Mouse (Mus musculus) liver, embryonic 11.5 days (tissue): ENCODE measurements around the gene Cfap221. TPM values are rescaled to one million over a fixed set of nuclear protein-coding genes. Genes with fewer than 3 reads are reported as not detected.

Experiments used
- ATAC-seq: fragments of 200-750 bp; cut with Nextera tagmentation; replicated peaks from 2 replicates; pipeline ENCODE4 v1.8.0; 2017; ENCODE audit warnings: moderate number of reproducible peaks, mild to moderate bottlenecking, moderate TSS enrichment, moderate library complexity; ENCODE audit not compliant: low FRiP score
- DNase-seq: peaks from one replicate; pipeline ENCODE4 v3.0.0-alpha.2; 2017; ENCODE audit warnings: low spot score
- H3K27ac ChIP-seq: fragments of 300-500 bp; sonication (generic); 2 replicates; pipeline ENCODE4 v1.5.1; 2014; ENCODE audit warnings: mild to moderate bottlenecking, low read depth, low read length, control low read depth
- H3K27me3 ChIP-seq: fragments of 300-500 bp; sonication (generic); replicated peaks from 2 replicates; pipeline ENCODE4 v1.6.1; 2014; ENCODE audit warnings: low read length, mixed read lengths; ENCODE audit not compliant: control insufficient read depth, insufficient read depth
- H3K36me3 ChIP-seq: fragments of 300-500 bp; sonication (generic); 2 replicates; pipeline ENCODE4 v1.6.1; 2014; ENCODE audit warnings: mild to moderate bottlenecking, low read length, moderate library complexity, mixed read lengths; ENCODE audit not compliant: control insufficient read depth, insufficient read depth
- H3K4me1 ChIP-seq: fragments of 300-500 bp; sonication (generic); replicated peaks from 2 replicates; pipeline ENCODE4 v1.6.1; 2014; ENCODE audit warnings: low read length, mixed read lengths; ENCODE audit not compliant: control insufficient read depth, insufficient read depth
- H3K4me2 ChIP-seq: fragments of 300-500 bp; sonication (generic); 2 replicates; pipeline ENCODE4 v1.6.1; 2014; ENCODE audit warnings: mild to moderate bottlenecking, control low read depth, moderate library complexity
- H3K4me3 ChIP-seq: fragments of 300-500 bp; sonication (generic); 2 replicates; pipeline ENCODE4 v1.5.1; 2014; ENCODE audit warnings: low read depth, low read length, control low read depth
- H3K9ac ChIP-seq: fragments of 300-500 bp; sonication (generic); 2 replicates; pipeline ENCODE4 v1.6.1; 2014; ENCODE audit warnings: low read depth, low read length, control low read depth
- H3K9me3 ChIP-seq: fragments of 300-500 bp; sonication (generic); 2 replicates; pipeline ENCODE4 v1.6.1; 2016; ENCODE audit warnings: low read length, inconsistent platforms, mixed read lengths; ENCODE audit not compliant: control insufficient read depth
- WGBS: fragments of 180-500 bp; shearing (Covaris S2); extraction: QIAGEN DNeasy Blood & Tissue Kit; methylation state at CpG from one replicate; pipeline ENCODE4 v1.1.7; 2014; 5-methylcytosine and 5-hydroxymethylcytosine counted together
- polyA plus RNA-seq: library from polyadenylated mRNA; unstranded; fragments of >200 nt; fragmentation: Nextera tagmentation; extraction: Ambion mirVana; gene quantifications from 2 replicates; pipeline ENCODE4 v1.2.1, GENCODE M21; 2014

The Cfap221 gene
- polyA plus RNA-seq, 1 experiment from 2014 or later: 0.29 TPM

DNA sequence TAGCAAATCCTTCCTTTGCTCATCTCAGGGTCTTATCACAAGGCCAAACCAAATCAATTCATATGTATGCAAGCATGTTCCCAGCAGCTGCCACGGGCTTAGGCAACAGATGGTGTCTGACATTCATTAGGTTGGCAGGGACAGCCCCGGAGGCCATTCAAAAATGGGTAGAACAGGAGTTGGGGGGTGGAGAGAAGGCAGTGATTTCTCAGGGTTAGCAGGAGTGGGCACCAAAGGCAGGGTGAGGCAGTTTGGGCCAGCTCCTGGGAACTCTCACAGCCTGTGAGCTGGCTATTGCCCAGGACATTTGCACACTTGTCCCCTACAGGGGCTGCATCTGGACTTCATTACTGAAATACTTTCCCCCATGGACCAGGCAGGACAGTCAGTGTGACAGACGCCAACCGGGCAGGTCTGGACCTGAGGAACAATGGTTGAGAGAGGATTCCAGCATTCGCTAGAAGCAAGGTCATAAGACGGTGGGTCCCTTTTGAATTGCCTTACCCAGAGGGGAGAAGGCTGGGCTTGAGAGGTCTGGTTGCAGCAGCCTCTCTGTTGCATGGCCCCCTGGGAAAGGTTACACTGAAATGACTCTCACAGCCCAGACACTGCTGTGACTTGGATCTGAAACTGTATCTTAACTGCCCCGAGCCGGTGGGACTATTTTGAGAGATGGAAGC, 94.3 kb downstream of the Cfap221 start:
- H3K4me3 ChIP-seq: no peak overlapping the region
- H3K4me2 ChIP-seq: no peak overlapping the region
- no peaks in the 10 kb centered on the region for H3K36me3 ChIP-seq
- no peaks in the 10 kb centered on the region for H3K9me3 ChIP-seq
- no peaks in the 10 kb centered on the region for H3K4me1 ChIP-seq
- ATAC-seq (no peak), DNase-seq (no peak)
- no peak overlapping the region for H3K27ac ChIP-seq
- H3K27me3 ChIP-seq: no peaks in the 10 kb centered on the region
- no peak overlapping the region for H3K9ac ChIP-seq
- 61% methylated on average over 8 of the region's 8 CpGs for WGBS

GRCm38 (mm10) chr1:119899195-119900123, 97.6 kb downstream of the Cfap221 start:
- H3K4me1 ChIP-seq: no peaks in the 10 kb centered on the region
- ATAC-seq: no peak
- no peaks in the 10 kb centered on the region for H3K9me3 ChIP-seq
- no peak overlapping the region for H3K4me3 ChIP-seq
- H3K4me2 ChIP-seq: no peak overlapping the region
- no peaks in the 10 kb centered on the region for H3K36me3 ChIP-seq
- no peaks in the 10 kb centered on the region for H3K27me3 ChIP-seq
- DNase-seq: no peak
- WGBS: 79% methylated on average over 11 of the region's 11 CpGs
- no peak overlapping the region for H3K9ac ChIP-seq
- no peak overlapping the region for H3K27ac ChIP-seq

- no peak overlapping the region for H3K4me2 ChIP-seq
- DNase-seq (peak; percentile 72), ATAC-seq (0 out of 2 replicates have a peak, but pooled peaks have one; percentile 28)
- H3K27me3 ChIP-seq: no peaks in the 10 kb centered on the region
- H3K9me3 ChIP-seq: no peaks in the 10 kb centered on the region
- H3K9ac ChIP-seq: no peak overlapping the region
- H3K4me1 ChIP-seq: no peaks in the 10 kb centered on the region
- H3K36me3 ChIP-seq: no peaks in the 10 kb centered on the region
- 32% methylated on average over 6 of the region's 6 CpGs for WGBS
- H3K4me3 ChIP-seq: no peak overlapping the region
- no peak overlapping the region for H3K27ac ChIP-seq
Measured at GRCm38 (mm10) chr1:119894936-119895335, 102.1 kb downstream of the Cfap221 start.

GRCm38 (mm10) chr1:119893600-119893999, 103.4 kb downstream of the Cfap221 start:
- 84% methylated on average over 3 of the region's 3 CpGs for WGBS
- no peaks in the 10 kb centered on the region for H3K9me3 ChIP-seq
- DNase-seq (no peak), ATAC-seq (no peak)
- no peaks in the 10 kb centered on the region for H3K36me3 ChIP-seq
- H3K4me1 ChIP-seq: no peaks in the 10 kb centered on the region
- no peak overlapping the region for H3K4me3 ChIP-seq
- H3K4me2 ChIP-seq: no peak overlapping the region
- no peak overlapping the region for H3K27ac ChIP-seq
- no peaks in the 10 kb centered on the region for H3K27me3 ChIP-seq
- no peak overlapping the region for H3K9ac ChIP-seq

DNA sequence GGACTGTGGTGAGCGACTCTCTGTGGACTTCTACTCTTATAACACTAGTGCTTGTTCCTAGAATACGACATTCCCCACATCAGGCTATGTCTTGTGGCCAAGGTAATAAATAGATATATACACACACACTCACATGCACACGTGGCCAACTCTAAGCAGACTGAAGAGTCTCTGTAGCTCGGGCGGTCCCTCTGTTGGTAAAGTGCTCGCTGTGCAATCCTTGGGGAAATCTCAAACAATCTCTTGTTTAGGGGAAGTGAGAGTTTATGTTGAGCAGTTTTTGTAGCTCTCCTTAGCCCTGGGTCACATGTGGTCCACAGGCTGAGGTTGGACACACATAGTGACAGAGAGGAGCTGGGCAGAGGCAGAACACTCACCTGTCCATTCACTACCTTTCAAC, 104.1 kb downstream of the Cfap221 start:
- ATAC-seq: no peak
- whole genome bisulfite sequencing: 70% methylated on average over 6 of the region's 6 CpGs
- no peaks in the 10 kb centered on the region for H3K4me1 ChIP-seq
- no peaks in the 10 kb centered on the region for H3K9me3 ChIP-seq
- no peak overlapping the region for H3K4me2 ChIP-seq
- no peak for DNase-seq
- H3K36me3 ChIP-seq: no peaks in the 10 kb centered on the region
- H3K27ac ChIP-seq: no peak overlapping the region
- H3K4me3 ChIP-seq: no peak overlapping the region
- H3K9ac ChIP-seq: no peak overlapping the region
- no peaks in the 10 kb centered on the region for H3K27me3 ChIP-seq

DNA sequence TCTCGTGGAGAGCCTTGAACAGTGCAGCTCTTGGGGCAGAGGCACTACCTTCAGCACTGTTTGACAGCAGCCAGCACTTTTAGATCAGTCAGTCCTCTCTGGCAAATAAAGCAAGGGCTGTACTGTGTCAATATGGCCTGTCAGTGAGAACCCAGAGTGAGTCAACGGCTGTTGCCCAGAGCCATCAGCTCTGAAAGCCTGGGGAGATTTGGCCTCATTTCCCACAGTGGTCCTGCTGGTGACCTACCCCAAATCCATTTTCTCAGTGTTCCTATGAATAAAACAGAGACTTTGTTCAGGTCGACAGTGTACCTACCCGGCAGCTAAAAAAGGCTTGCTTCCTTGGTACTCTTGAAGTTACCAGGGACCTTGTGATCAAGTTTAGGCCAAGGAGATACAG, 105.2 kb downstream of the Cfap221 start:
- Histone ChIP-seq H3K36me3 (no peaks in the 10 kb centered on the region), H3K4me1 (no peaks in the 10 kb centered on the region), H3K9ac (no peak overlapping the region), H3K27me3 (no peaks in the 10 kb centered on the region), H3K4me3 (no peak overlapping the region), H3K9me3 (no peaks in the 10 kb centered on the region), H3K4me2 (no peak overlapping the region), H3K27ac (no peak overlapping the region)
- 73% methylated on average over 4 of the region's 4 CpGs for WGBS
- DNase-seq: no peak
- no peak for ATAC-seq

- ATAC-seq: no peak
- Histone ChIP-seq H3K9me3 (no peaks in the 10 kb centered on the region), H3K36me3 (no peaks in the 10 kb centered on the region), H3K4me3 (no peak overlapping the region), H3K4me1 (no peaks in the 10 kb centered on the region), H3K27ac (no peak overlapping the region), H3K27me3 (no peaks in the 10 kb centered on the region), H3K9ac (no peak overlapping the region), H3K4me2 (no peak overlapping the region)
- DNase-seq: no peak
- 83% methylated on average over 9 of the region's 9 CpGs for WGBS
Measured at GRCm38 (mm10) chr1:119891149-119891548, 105.9 kb downstream of the Cfap221 start.

DNA sequence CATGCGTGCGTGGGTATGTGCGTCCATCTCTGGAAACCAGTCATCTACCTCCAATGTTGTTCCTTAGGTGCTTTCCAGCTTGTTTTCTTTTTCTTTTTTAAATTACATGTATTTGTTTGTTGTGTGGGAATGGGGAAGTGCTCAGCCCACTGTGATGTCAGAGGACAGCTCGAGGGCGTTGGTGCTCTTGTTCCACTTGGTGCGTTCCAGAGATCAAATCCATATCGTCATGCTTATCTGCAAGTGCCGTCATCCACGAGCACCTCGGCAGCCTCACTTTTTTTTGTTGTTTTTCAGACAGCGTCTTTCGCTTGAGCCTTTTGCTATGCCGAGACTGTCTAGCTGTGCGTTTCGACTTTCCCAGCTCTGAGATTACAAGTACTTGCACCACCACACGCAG, 107.7 kb downstream of the Cfap221 start:
- H3K4me1 ChIP-seq: no peaks in the 10 kb centered on the region
- no peak for DNase-seq
- H3K9ac ChIP-seq: no peak overlapping the region
- no peaks in the 10 kb centered on the region for H3K36me3 ChIP-seq
- no peak overlapping the region for H3K4me2 ChIP-seq
- WGBS: 78% methylated on average over 16 of the region's 16 CpGs
- H3K9me3 ChIP-seq: no peaks in the 10 kb centered on the region
- no peak overlapping the region for H3K27ac ChIP-seq
- ATAC-seq: no peak
- no peak overlapping the region for H3K4me3 ChIP-seq
- no peaks in the 10 kb centered on the region for H3K27me3 ChIP-seq
